Mouse (Mus musculus): Measurements from ENCODE around the gene Dnm3. TPM values are rescaled to one million over a fixed set of nuclear protein-coding genes. Genes with fewer than 3 reads are reported as not detected.

Gene Dnm3
- total and polyA plus RNA-seq, 3 experiments: 3.3 to 18.1 (median 11.6) TPM

- no peak for DNase-seq
These were observed 268.8 kb downstream of the Dnm3 start for GRCm38 (mm10) chr1:162209010-162209409.

DNA sequence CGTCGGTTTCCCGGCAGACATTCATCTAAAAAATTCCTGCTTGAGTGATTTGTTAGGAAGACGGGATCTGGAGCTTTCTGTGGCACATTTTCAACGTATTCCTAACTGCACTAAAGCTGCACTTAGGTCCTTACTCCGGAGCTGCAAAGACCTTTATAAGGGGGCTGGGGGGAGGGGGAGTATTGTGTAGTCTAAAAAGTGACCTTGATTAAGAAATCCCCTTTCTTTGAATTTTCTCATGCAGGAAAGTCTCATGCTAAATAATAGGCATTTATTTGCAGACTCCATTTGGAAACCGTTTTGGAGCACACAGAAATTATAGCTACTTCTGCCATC is 270.2 kb downstream of the Dnm3 start:
- no peak for DNase-seq

DNA sequence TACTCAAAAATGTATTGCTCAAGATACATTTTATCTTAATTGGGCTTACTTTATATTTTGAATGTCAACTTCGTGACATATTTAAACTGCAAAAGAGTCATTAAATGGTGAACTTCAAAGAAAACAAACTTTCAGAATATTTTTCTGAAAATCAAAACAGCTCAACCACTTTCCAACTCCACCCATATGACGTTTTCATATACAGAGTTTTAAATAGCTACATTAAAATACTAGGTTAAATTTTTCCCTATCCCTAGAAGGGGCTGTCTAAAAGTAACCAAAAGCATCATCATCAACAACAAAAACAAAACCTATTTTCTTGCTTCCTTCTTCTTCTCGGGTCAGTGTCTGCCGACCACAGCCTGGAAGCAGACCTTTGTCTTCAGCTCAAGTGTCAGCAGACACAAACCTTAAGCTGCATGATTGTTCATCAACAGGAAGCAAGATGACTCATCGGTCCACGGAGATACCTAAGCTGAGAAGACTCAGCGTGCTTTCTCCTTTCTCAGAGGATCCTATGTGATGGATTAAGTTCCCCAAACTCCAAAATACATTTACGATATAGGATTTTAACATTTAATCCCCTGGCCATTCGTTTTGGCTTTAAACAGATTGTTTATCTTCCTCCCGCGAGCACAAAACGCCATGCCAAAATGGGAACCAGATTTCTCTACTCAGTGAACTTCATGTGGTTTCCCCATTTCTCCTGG is 270.7 kb downstream of the Dnm3 start:
- DNase-seq: no peak

GRCm38 (mm10) chr1:162202465-162203348 is 275.1 kb downstream of the Dnm3 start:
- no peak for DNase-seq

DNA sequence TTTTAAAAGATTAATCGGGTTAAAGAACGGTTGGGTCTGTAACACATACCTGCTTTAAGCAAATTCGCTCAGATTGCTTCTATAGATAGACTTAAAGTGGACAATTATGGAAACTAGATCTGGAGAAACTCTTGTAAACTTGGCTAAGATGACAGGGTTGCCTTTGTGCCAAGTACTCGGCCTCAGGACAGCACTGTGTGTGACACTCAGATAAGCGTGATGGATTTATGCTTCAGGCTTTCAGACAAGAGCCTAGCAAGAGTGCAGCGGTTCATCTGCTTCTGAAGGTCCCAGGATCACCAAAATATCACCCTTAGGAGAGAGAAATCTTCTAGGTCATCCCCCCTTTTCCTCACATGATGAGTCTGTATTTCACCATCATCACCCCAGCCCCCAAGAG is 277.4 kb downstream of the Dnm3 start:
- DNase-seq: no peak

DNA sequence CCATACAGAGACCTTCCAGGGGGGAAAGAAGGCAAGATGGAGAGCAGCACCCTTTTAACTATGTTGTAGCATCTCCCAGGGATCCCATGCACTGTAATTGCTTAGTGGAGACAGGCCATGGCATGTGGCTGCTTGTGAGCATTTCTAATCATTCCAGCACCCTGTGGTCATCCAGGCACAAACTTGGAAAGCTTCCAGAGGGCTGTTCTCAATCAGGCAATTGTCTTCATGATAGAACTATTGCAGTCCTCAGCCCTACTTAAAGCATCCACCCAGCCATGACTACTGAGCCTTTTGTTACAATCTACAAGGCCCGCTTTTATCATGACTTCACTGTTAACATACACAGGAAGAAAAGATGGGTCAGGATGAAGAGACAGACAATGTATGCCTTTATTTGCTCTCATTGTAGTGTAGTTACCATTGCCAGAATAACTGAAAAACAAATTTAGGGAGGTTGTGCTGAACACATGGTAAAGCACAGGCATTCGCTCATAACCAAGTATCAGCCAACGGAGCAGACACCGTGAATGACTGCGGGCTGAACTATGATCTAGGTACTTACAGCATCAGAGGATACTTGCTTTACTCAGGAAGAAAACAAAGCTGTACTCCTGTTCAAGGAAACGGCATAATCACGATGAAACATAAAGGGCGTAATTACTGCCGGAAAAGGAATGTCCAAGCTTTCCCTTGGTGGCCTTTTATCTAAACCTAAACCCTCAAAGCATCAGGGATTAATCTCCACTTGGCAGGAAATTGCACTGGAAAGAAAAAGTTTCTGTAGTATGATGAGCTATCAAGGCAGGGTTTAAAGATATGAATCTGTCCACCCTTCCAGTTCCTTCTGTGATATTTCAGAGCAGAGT is 280.8 kb downstream of the Dnm3 start:
- DNase-seq: no peak

- DNase-seq: no peak
These were observed 289.1 kb downstream of the Dnm3 start for GRCm38 (mm10) chr1:162188744-162189143.

- DNase-seq: no peak
These were observed 290.3 kb downstream of the Dnm3 start for GRCm38 (mm10) chr1:162187352-162188120.

- DNase-seq: no peak
These were observed 291.1 kb downstream of the Dnm3 start for GRCm38 (mm10) chr1:162186470-162187351.

DNA sequence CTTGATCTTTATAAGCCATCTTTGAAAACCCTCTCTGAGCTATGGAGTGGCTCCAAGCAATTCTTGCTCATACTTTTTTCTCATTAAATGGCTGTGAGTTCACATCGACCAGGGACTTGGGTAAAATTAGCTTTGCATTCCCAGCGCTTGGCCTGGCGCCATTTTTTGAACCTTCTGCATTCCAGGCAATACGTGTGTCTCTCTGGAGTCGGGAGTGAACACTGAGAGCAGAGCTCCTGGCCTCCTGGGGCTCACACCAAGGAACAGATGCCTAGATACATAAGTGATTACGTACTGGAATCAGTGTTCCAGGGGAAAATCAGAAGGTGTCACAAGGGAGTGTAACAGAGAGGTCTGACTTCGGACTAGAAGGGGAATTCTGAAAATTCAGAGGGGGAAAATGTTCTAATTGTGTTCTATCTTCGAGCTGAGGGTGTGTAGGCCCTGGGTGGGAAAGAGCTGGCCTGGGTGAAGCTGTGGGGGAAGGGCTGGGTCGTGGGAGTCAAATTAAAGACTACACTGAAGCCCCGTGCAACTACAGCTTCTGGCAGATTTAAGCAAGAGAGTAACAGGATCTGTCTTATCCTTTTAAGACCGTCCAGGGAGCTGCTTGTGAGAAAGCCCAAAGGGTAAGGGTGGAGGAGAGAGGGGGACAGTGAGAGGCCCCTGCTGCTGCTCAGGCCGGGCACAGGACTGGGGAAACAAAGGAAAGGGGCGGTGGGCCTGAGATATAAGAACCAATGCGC is 293.7 kb downstream of the Dnm3 start:
- no peak for DNase-seq

DNA sequence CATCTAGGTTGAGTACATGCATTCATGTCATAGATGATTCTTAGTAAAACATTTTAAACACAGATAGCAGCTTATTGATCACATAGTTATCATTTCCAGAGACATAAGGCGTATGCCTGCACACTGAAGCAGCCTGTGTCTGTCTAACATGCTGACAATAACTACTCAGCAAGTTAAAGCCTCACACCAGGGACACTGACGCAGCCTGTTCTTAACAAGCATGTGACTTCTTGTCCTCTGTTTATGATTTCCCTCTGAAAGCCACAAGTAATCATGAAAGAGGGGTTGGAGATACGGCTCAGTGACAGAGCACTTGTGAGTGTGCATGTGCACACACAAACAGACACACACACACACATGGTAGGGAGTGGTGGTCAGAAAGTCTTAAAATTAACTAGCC is 294.4 kb downstream of the Dnm3 start:
- no peak for DNase-seq

- no peak for DNase-seq
These were observed 296.5 kb downstream of the Dnm3 start for GRCm38 (mm10) chr1:162181187-162181975.

- DNase-seq: no peak
These were observed 297.4 kb downstream of the Dnm3 start for GRCm38 (mm10) chr1:162180451-162180850.

GRCm38 (mm10) chr1:162179401-162179800 is 298.4 kb downstream of the Dnm3 start:
- no peak for DNase-seq

GRCm38 (mm10) chr1:162172806-162173205 is 305.0 kb downstream of the Dnm3 start:
- no peak for DNase-seq

DNA sequence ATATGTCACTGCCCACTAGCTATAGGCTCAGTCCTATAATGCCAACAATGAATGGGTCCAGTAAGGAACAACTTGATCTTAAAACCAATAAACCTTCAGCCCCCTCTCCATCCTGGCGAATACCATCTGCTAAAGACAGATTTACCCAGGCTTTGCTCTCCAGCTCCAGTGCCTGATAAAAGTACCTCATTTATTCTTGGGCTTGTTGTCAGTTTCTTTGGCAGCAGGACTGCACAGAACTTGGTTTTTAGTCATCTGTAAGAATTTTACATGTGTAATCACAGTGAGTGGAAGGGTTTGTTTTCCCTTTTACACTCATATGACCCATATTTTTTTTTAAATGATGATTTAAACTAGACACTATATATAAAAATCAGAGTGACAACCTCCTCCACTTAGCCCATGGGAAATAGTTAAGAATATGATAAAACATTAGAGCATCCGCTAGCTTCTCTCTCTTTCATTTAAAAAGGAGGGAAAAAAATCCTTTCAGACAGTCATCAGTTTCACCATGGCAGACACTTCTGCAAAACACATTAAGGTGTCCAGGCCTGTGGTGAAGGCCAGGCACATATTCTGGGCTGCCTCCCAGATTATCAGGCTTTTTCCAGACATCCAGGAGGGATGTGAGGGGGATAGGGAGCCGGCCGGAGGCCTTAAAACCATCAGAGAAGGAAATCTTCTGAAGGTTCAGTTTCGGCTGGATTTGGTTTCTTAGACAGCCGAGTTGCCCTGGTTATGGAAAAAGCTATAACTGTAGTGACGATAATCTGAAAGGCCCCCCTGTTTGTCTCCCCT is 313.9 kb downstream of the Dnm3 start:
- no peak for DNase-seq

DNA sequence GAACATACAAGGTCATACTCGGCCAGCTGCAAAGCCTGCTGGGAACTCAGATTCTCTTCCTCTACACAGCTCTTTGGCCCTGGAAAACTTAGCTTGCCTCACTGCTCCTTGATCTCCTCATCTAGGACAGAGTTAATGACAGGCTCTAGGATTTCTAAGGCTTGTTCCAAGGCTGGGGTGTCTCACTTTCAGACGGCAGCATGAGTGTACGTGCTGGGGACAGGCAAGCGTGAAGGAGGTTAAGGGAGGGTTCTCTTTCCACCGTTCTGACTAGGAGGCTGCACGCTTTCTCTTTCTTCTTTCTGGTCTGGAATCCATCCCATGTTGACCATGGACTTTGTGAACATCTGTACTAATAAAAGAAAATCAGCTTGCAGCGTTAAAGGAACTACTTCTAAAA is 315.2 kb downstream of the Dnm3 start:
- no peak for DNase-seq

GRCm38 (mm10) chr1:162162249-162162648 is 315.6 kb downstream of the Dnm3 start:
- no peak for DNase-seq

Data from adrenal gland, adult 2 months (tissue).